Mouse (Mus musculus) lung, postnatal 0 days (tissue): ENCODE measurements at regions not wholly inside any gene's neighbourhood (a gene's known extent, or its start where the extent isn't known, plus 50 kb on each side); places are given as distances from the start of the nearest gene placed in this dataset.

Experiments
- CTCF ChIP-seq: IDR thresholded peaks from 2 replicates; pipeline ENCODE4 v1.5.1; 2016; ENCODE audit warnings: antibody characterized with exemption, mild to moderate bottlenecking
- EP300 ChIP-seq: IDR thresholded peaks from 2 replicates; pipeline ENCODE4 v1.6.1; 2016; ENCODE audit warnings: antibody characterized with exemption, mild to moderate bottlenecking, control low read depth

DNA sequence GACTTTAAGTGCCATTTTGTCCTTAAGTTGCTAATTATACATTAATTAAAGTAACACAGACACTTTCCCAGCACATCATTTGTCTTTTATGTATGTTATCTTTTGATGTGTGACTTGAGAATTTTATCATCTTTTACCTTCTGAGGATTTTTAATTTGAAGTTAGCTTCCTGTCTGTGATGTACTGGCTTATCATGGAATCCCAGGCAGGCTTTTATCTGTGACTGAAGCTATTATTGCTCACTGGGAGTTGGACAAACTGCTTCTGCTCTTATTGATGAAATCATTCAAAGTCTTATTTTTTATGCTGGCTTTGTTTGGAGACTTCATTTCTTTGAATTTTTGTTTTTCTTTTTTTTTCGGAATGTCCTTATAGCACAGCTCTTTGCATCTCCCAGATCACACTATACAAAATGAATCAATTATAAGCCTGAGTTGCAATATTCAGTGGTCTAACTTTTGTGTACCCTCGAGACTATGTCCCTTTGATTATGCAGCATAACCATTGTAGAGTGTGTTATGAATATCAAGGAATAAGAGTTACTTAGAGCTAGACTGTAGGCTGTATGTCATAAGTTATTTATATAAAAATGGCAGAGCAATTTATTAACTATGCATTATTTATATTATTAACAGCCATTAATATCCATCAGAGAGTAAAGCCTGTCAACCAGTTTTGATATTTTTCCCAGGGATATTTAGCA lies 494.1 kb downstream of the Hao1 start:
- no peak for TF ChIP-seq CTCF
- no peak for TF ChIP-seq EP300
